Mouse (Mus musculus) kidney, adult 10 weeks (tissue): Measurements from ENCODE around the gene Hs3st6. TPM values are rescaled to one million over a fixed set of nuclear protein-coding genes. Genes with fewer than 3 reads are reported as not detected.

ENCODE experiments used
- polyA plus RNA-seq: library from polyadenylated mRNA; stranded (reverse); fragments of 350-450 nt; fragmentation: Illumina TruSeq; extraction: RNeasy Lipid Tissue Mini Kit (QIAGEN cat#74804); gene quantifications from one replicate; pipeline ENCODE4 v1.2.3, GENCODE M21; 2014; ENCODE audit warnings: low read depth, low replicate concordance

Gene Hs3st6
- not detected for polyA plus RNA-seq

DNA sequence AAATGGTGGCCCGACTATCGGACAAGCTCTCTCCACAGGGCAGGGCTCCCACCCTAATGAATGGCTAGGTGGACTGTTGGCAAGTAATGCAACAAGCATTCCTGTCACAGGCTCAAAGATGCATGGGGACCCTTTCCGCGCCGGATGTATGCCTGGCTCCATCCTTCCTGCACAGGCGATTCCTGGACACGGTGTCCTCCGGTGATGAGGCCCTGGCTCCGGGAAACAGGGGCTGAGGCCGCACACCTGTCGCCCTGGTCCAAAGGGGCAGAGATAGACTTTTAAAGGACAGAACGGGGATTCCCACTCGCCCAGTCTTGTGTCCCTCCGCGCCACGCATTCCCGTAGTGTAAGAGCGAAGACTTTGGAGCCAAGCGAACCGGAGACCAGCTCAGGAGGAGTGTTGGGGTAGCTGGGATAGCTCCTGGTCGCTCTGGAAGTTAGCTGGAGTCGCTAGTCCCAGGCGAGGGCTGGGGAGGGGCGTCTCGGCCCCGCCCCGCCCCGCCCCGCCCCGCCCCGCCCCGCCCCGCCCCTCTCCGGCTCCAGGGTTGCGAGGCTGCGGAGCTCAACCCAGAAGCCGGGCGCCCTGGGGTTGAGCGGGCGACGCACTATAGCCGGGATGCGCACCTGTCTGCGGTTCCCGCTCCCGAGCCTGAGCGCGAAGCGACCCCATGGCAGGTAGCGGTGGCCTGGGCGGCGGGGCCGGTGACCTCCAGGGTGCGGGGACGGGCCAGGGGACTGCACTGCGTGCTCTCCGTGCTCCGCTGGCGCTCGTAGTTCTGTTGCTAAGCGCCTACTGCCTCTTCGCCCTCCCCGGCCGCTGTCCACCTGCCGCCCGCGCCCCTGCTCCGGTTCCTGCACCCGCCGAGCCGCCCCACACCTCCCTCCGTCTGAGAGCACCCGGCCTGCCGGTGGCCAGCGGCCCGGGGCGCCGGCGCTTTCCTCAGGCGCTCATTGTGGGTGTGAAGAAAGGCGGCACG lies at the start of gene Hs3st6:
Gene Hs3st6, plus strand, starts transcription at position 574 of the 980 bp plus-strand sequence.

DNA sequence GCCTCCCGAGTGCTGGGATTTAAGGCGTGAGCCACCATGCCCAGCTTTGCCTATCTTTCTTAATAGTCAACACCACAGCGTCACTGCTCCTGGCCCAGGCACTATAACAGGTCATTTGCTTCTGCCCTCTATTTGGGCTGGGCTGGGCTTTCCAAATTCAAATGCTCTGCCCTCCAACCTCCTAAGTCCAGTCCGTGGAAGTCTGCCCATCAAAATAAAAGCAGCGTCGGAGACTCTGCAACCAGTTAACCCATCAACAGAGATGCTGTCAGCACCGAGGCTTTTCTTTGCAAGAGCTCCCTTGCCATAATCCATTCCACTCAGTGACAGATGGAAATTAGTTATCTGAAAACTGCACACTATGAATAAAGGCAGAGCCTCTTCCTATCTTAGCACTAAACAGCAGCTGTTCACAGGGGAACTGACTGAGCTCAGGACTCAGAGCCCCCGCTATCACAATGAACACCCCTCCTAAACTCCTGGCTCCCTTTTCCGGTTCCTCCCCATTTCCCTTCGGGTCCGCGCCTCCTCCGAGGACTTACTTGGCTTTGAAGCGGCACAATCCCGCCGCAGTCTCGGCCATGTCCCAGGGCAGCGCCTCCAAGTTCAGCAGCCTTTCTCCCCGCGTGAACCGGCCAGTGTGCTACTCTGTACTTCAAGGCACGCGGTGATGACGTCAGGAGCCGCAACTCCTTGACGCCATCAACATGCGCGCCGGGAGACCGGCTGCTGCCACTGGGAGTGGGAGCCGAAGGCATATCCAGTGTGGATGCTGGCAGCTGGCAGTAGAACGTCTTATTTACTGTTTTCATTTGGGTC lies 45.6 kb upstream of the Hs3st6 start, which contains the start of gene Tbl3:
Gene Tbl3, minus strand, starts transcription at position 679 of the 819 bp plus-strand sequence.

GRCm38 (mm10) chr17:24717943-24718342 lies 34.8 kb upstream of the Hs3st6 start, which contains the start of the genes Rnf151 and Rps2:
Gene Rnf151 (minus strand): TSS chr17:24718063.
Gene Rps2 (plus strand): TSS chr17:24718116.

DNA sequence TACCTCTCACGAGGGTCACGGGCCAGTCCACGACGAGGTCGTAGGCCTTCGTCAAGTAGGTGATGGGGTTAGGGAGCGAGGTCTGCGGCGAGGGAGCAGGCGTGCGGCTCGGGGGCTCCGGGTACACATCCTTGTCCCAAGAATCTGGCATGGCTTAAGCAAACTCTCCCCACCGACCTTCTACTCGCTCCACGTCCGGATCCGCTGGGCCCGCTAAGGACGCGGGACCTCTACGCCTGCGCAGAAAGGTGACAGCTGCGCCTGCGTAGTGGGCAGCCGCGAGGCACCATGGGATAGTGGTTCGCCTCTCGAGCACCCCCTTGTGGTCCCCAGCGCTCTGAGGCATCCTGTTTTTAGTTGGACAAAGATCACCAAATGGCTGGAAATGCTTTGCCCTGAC lies 28.6 kb upstream of the Hs3st6 start, which contains the start of gene Ndufb10:
Gene Ndufb10, minus strand, starts transcription at position 295 of the 400 bp plus-strand sequence.

DNA sequence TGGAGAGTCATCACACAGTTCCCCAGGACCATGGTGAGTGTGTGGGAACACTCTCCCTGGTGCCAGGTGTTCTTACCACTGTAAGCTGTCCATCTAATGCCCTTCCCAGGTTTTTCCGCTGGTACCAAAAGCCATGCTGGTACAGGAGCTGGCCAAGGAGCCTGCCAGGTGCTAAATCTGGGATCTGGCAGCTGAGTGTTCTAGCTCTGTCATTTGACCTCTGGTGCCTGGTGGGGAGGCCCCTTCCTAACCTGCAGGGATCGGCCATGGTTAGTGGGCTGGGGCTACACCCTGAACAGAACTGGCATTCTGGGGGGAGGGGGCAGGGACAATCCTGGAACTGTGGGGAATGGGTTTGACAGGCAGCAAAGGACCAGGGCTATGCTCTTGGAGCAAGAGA lies 25.2 kb upstream of the Hs3st6 start, which contains the start of gene Rpl3l:
Gene Rpl3l, plus strand, starts transcription at position 203 of the 400 bp plus-strand sequence.

GRCm38 (mm10) chr17:24736330-24737051 lies 16.3 kb upstream of the Hs3st6 start, which contains the start of gene Msrb1:
Gene Msrb1 (plus strand): TSS chr17:24736642.

GRCm38 (mm10) chr17:24803952-24804951 lies 51.5 kb downstream of the Hs3st6 start, which contains the start of gene Meiob:
Gene Meiob (plus strand): TSS chr17:24804289.

Other genes with a start within 250 kb of the Hs3st6 start
- 1.9 TPM for gene Traf7, start 225.1 kb upstream of the Hs3st6 start, polyA plus RNA-seq
- gene Rab26, start 218.8 kb upstream of the Hs3st6 start, polyA plus RNA-seq, result not detected
- 4.7 TPM for gene Pkd1, start 203.2 kb upstream of the Hs3st6 start, polyA plus RNA-seq
- gene Tsc2, start 120.4 kb upstream of the Hs3st6 start, polyA plus RNA-seq, result 11.8 TPM
- gene Nthl1, start 120.3 kb upstream of the Hs3st6 start, polyA plus RNA-seq, result 0.28 TPM
- gene Slc9a3r2, start 102.7 kb upstream of the Hs3st6 start, polyA plus RNA-seq, result 11.1 TPM
- gene Npw, start 94.5 kb upstream of the Hs3st6 start, polyA plus RNA-seq, result not detected
- 1.0 TPM for gene Zfp598, start 83.3 kb upstream of the Hs3st6 start, polyA plus RNA-seq
- gene Syngr3, start 63.0 kb upstream of the Hs3st6 start, polyA plus RNA-seq, result 0.32 TPM
- 9.9 TPM for gene Gfer, start 56.8 kb upstream of the Hs3st6 start, polyA plus RNA-seq
- 1.4 TPM for gene Noxo1, start 56.8 kb upstream of the Hs3st6 start, polyA plus RNA-seq
- not detected for gene Tbl3, start 45.3 kb upstream of the Hs3st6 start, polyA plus RNA-seq
- not detected for gene Rnf151, start 34.9 kb upstream of the Hs3st6 start, polyA plus RNA-seq
- 425 TPM for gene Rps2, start 34.9 kb upstream of the Hs3st6 start, polyA plus RNA-seq
- gene Ndufb10, start 28.5 kb upstream of the Hs3st6 start, polyA plus RNA-seq, result 205 TPM
- not detected for gene Rpl3l, start 25.2 kb upstream of the Hs3st6 start, polyA plus RNA-seq
- 5.7 TPM for gene Msrb1, start 16.3 kb upstream of the Hs3st6 start, polyA plus RNA-seq
- 0.44 TPM for gene Meiob, start 51.3 kb downstream of the Hs3st6 start, polyA plus RNA-seq
- 52.5 TPM for gene Hagh, start 87.2 kb downstream of the Hs3st6 start, polyA plus RNA-seq
- gene Fahd1, start 97.4 kb downstream of the Hs3st6 start, polyA plus RNA-seq, result 332 TPM
- gene Igfals, start 113.0 kb downstream of the Hs3st6 start, polyA plus RNA-seq, result 0.77 TPM
- gene Nubp2, start 133.4 kb downstream of the Hs3st6 start, polyA plus RNA-seq, result 4.9 TPM
- gene Spsb3, start 133.7 kb downstream of the Hs3st6 start, polyA plus RNA-seq, result 0.61 TPM
- gene Eme2, start 142.1 kb downstream of the Hs3st6 start, polyA plus RNA-seq, result 1.6 TPM
- gene Mrps34, start 142.1 kb downstream of the Hs3st6 start, polyA plus RNA-seq, result 1.1 TPM
- 3.3 TPM for gene Nme3, start 143.5 kb downstream of the Hs3st6 start, polyA plus RNA-seq
- 3.3 TPM for gene Mapk8ip3, start 184.0 kb downstream of the Hs3st6 start, polyA plus RNA-seq
- gene Jpt2, start 207.7 kb downstream of the Hs3st6 start, polyA plus RNA-seq, result 80.0 TPM